Mouse (Mus musculus) liver, embryonic 14.5 days (tissue): ENCODE data around the gene 2010300C02Rik. TPM values are rescaled to one million over a fixed set of nuclear protein-coding genes. Genes with fewer than 3 reads are reported as not detected.

ENCODE experiments used
- ATAC-seq: fragments of 200-750 bp; cut with Nextera tagmentation; 2 replicates; pipeline ENCODE4 v1.8.0; 2017; ENCODE audit warnings: moderate number of reproducible peaks, mild to moderate bottlenecking, moderate library complexity; ENCODE audit not compliant: insufficient read depth
- DNase-seq, 3 experiments: peaks; one replicate each; pipeline ENCODE4 v3.0.0-alpha.2; 2012 to 2013; ENCODE audit warnings: low read depth in 3 of 3, low spot score in 3 of 3
- H3K27ac ChIP-seq: fragments of 300-500 bp; sonication (generic); 2 replicates; pipeline ENCODE4 v1.5.1; 2014; ENCODE audit warnings: moderate library complexity, mild to moderate bottlenecking, control low read depth, inconsistent platforms
- H3K27me3 ChIP-seq: fragments of 300-500 bp; sonication (generic); 2 replicates; pipeline ENCODE4 v1.6.1; 2014; ENCODE audit warnings: mild to moderate bottlenecking, low read length, moderate library complexity; ENCODE audit not compliant: control insufficient read depth, insufficient read depth
- H3K36me3 ChIP-seq: fragments of 300-500 bp; sonication (generic); replicated peaks from 2 replicates; pipeline ENCODE4 v1.6.1; 2014; ENCODE audit warnings: low read depth; ENCODE audit not compliant: control insufficient read depth, insufficient read depth
- H3K4me1 ChIP-seq, 2 experiments: fragments of 200-500 bp in 1 of 2; fragments of 300-500 bp in 1 of 2; sonication (generic) in 1 of 2; replicated peaks; 2 replicates each; pipeline ENCODE4 v1.6.1; 2012 to 2014; ENCODE audit warnings: antibody characterized with exemption in 1 of 2, inconsistent platforms in 1 of 2, low read length in 1 of 2; ENCODE audit not compliant: control insufficient read depth in 2 of 2, insufficient read depth in 2 of 2
- H3K4me2 ChIP-seq: fragments of 300-500 bp; sonication (generic); 2 replicates; pipeline ENCODE4 v1.6.1; 2014; ENCODE audit warnings: low read depth, mild to moderate bottlenecking, control low read depth, moderate library complexity
- H3K4me3 ChIP-seq, 2 experiments: fragments of 200-500 bp in 1 of 2; fragments of 300-500 bp in 1 of 2; sonication (generic) in 1 of 2; 2 replicates each; pipeline ENCODE4 v1.5.1; 2012 to 2014; ENCODE audit warnings: low read depth in 2 of 2, low read length in 2 of 2, mild to moderate bottlenecking in 2 of 2, control low read depth in 1 of 2, inconsistent platforms in 1 of 2, moderate library complexity in 1 of 2; ENCODE audit not compliant: insufficient read depth in 1 of 2
- H3K9ac ChIP-seq: fragments of 300-500 bp; sonication (generic); replicated peaks from 2 replicates; pipeline ENCODE4 v1.6.1; 2014; ENCODE audit warnings: mild to moderate bottlenecking, control low read depth, moderate library complexity
- H3K9me3 ChIP-seq: fragments of 300-500 bp; sonication (generic); 2 replicates; pipeline ENCODE4 v1.6.1; 2016; ENCODE audit warnings: low read length, mixed read lengths; ENCODE audit not compliant: control insufficient read depth
- CTCF ChIP-seq: IDR thresholded peaks from 2 replicates; pipeline ENCODE4 v1.5.1; 2016; ENCODE audit warnings: antibody characterized with exemption, low read depth, control low read depth
- EP300 ChIP-seq: IDR thresholded peaks from 2 replicates; pipeline ENCODE4 v1.6.1; 2016; ENCODE audit warnings: antibody characterized with exemption, low read depth
- WGBS: fragments of 180-500 bp; shearing (Covaris S2); extraction: QIAGEN DNeasy Blood & Tissue Kit; methylation state at CpG from one replicate; pipeline ENCODE4 v1.1.7; 2014; ENCODE audit not compliant: insufficient replicate concordance; 5-methylcytosine and 5-hydroxymethylcytosine counted together
- polyA plus RNA-seq, 2 experiments: library from polyadenylated mRNA; depleted of rRNA in 1 of 2; stranded (reverse) in 1 of 2; unstranded in 1 of 2; fragments of >200 nt; fragmentation: Nextera tagmentation in 1 of 2; extraction: Ambion mirVana in 1 of 2; gene quantifications; 2 replicates each; pipeline versions ENCODE4 v1.2.1 to v1.2.3; 2012 to 2014

Gene 2010300C02Rik
- polyA plus RNA-seq, 2 experiments: 0.09 TPM; not detected in 1

- no peak for ATAC-seq
- Histone ChIP-seq H3K27me3 (no peaks in the 10 kb centered on the region), H3K4me1 (no peaks in the 10 kb centered on the region), H3K27ac (no peak overlapping the region), H3K36me3 (no peaks in the 10 kb centered on the region), H3K4me2 (no peak overlapping the region), H3K4me3 (no peak overlapping the region), H3K9me3 (no peaks in the 10 kb centered on the region), H3K9ac (no peak overlapping the region)
- TF ChIP-seq EP300 (no peak), CTCF (no peak)
- DNase-seq: no peak
- 60% methylated on average over 5 of the region's 5 CpGs for WGBS
Measured at GRCm38 (mm10) chr1:37711082-37711481, 8.8 kb downstream of the 2010300C02Rik start.

- WGBS: 64% methylated on average over 8 of the region's 8 CpGs
Measured at GRCm38 (mm10) chr1:37709736-37710135, 10.1 kb downstream of the 2010300C02Rik start.

GRCm38 (mm10) chr1:37708270-37708955 lies 11.5 kb downstream of the 2010300C02Rik start:
- ATAC-seq: no peak
- no peak for TF ChIP-seq CTCF
- no peak for TF ChIP-seq EP300
- H3K4me3 ChIP-seq: no peak overlapping the region
- no peaks in the 10 kb centered on the region for H3K4me1 ChIP-seq
- H3K36me3 ChIP-seq: no peaks in the 10 kb centered on the region
- H3K4me2 ChIP-seq: no peak overlapping the region
- H3K9me3 ChIP-seq: no peaks in the 10 kb centered on the region; the same call in 1 of the 2 replicates
- no peaks in the 10 kb centered on the region for H3K27me3 ChIP-seq
- H3K27ac ChIP-seq: no peak overlapping the region
- WGBS: 72% methylated on average over 6 of the region's 6 CpGs
- no peak for DNase-seq
- H3K9ac ChIP-seq: no peak overlapping the region

More at GRCm38 (mm10) chr1:37709736-37710135, 10.1 kb downstream of the 2010300C02Rik start:
- Histone ChIP-seq H3K27me3 (no peaks in the 10 kb centered on the region), H3K9me3 (no peaks in the 10 kb centered on the region; the same call in 1 of the 2 replicates), H3K4me3 (no peak overlapping the region), H3K4me2 (no peak overlapping the region), H3K36me3 (no peaks in the 10 kb centered on the region), H3K27ac (no peak overlapping the region), H3K9ac (no peak overlapping the region), H3K4me1 (no peaks in the 10 kb centered on the region)
- ATAC-seq (no peak), DNase-seq (no peak)
- TF ChIP-seq EP300 (no peak), CTCF (no peak)

- Histone ChIP-seq H3K27me3 (no peaks in the 10 kb centered on the region), H3K9ac (no peak overlapping the region), H3K4me2 (no peak overlapping the region), H3K4me1 (no peaks in the 10 kb centered on the region), H3K4me3 (no peak overlapping the region), H3K27ac (no peak overlapping the region), H3K36me3 (no peaks in the 10 kb centered on the region), H3K9me3 (no peaks in the 10 kb centered on the region; the same call in 1 of the 2 replicates)
- 45% methylated on average over 4 of the region's 4 CpGs for WGBS
- TF ChIP-seq EP300 (no peak), CTCF (no peak)
- no peak for ATAC-seq
- DNase-seq: no peak
Measured at GRCm38 (mm10) chr1:37702326-37702725, 17.6 kb downstream of the 2010300C02Rik start.

- TF ChIP-seq CTCF: no peak
- no peak for TF ChIP-seq EP300
- no peak overlapping the region for H3K9ac ChIP-seq
- H3K4me3 ChIP-seq: no peak overlapping the region
- ATAC-seq (no peak), DNase-seq (no peak)
- H3K9me3 ChIP-seq: no peaks in the 10 kb centered on the region
- H3K4me1 ChIP-seq: no peaks in the 10 kb centered on the region
- no peaks in the 10 kb centered on the region for H3K36me3 ChIP-seq
- H3K27ac ChIP-seq: no peak overlapping the region
- 44% methylated on average over 5 of the region's 5 CpGs for WGBS
- H3K27me3 ChIP-seq: no peaks in the 10 kb centered on the region
- no peak overlapping the region for H3K4me2 ChIP-seq
Measured at GRCm38 (mm10) chr1:37698852-37699439, 20.9 kb downstream of the 2010300C02Rik start.
